ENCODE assay signal across 21 mouse cellular contexts in genomic region chr6:139751022-139751421, GRCm38 (mm10).
DNase-seq lines count a peak whose midpoint lies in the region; ATAC-seq and TF ChIP-seq lines count a peak whose summit lies in the region.
"Had no signal": no experiment of that assay in that cellular context is flagged by ENCODE, and none has a peak within 500 bp of the region (broad histone marks: within the 10 kb centered on the region; RNA-seq: fewer than 3 reads in every experiment).

No protein-coding gene starts in this region.

- H3K9ac ChIP-seq in forebrain, postnatal 0 days = no peak overlapping the region
- no peak overlapping the region for H3K9ac ChIP-seq in forebrain, embryonic 13.5 days
- no peak overlapping the region for H3K9ac ChIP-seq in lung, embryonic 14.5 days
- H3K9ac ChIP-seq: embryonic facial prominence, embryonic 12.5 days; embryonic facial prominence, embryonic 15.5 days; forebrain, embryonic 12.5 days; hindbrain, embryonic 12.5 days; hindbrain, embryonic 15.5 days had no signal

- H3K4me1 ChIP-seq in forebrain, postnatal 0 days (ENCODE audit: insufficient read depth) = no peaks in the 10 kb centered on the region
- H3K4me1 ChIP-seq in forebrain, embryonic 13.5 days = 0 out of 2 replicates have a peak, but pooled peaks cover 2% of the 10 kb centered on the region
- H3K4me1 ChIP-seq in lung, embryonic 14.5 days (ENCODE audit: insufficient read depth) = no peaks in the 10 kb centered on the region
- H3K4me1 ChIP-seq: embryonic facial prominence, embryonic 12.5 days; embryonic facial prominence, embryonic 15.5 days; forebrain, embryonic 12.5 days; hindbrain, embryonic 15.5 days had no signal

- no peak overlapping the region for H3K4me2 ChIP-seq in forebrain, postnatal 0 days (ENCODE audit: low read depth)
- H3K4me2 ChIP-seq in forebrain, embryonic 13.5 days = no peak overlapping the region
- no peak overlapping the region for H3K4me2 ChIP-seq in lung, embryonic 14.5 days
- H3K4me2 ChIP-seq: embryonic facial prominence, embryonic 12.5 days; embryonic facial prominence, embryonic 15.5 days; forebrain, embryonic 12.5 days; heart, embryonic 11.5 days; hindbrain, embryonic 12.5 days; hindbrain, embryonic 15.5 days had no signal

- no peaks in the 10 kb centered on the region for H3K36me3 ChIP-seq in forebrain, postnatal 0 days (ENCODE audit: insufficient read depth)
- no peaks in the 10 kb centered on the region for H3K36me3 ChIP-seq in forebrain, embryonic 13.5 days (ENCODE audit: poor library complexity, severe bottlenecking)
- H3K36me3 ChIP-seq in lung, embryonic 14.5 days (ENCODE audit: insufficient read depth) = no peaks in the 10 kb centered on the region
- H3K36me3 ChIP-seq: embryonic facial prominence, embryonic 12.5 days; embryonic facial prominence, embryonic 15.5 days; forebrain, embryonic 12.5 days; hindbrain, embryonic 12.5 days; hindbrain, embryonic 15.5 days had no signal

- H3K4me3 ChIP-seq in forebrain, postnatal 0 days (ENCODE audit: low read depth, low read length) = no peak overlapping the region
- H3K4me3 ChIP-seq in forebrain, embryonic 13.5 days = no peak overlapping the region
- no peak overlapping the region for H3K4me3 ChIP-seq in lung, embryonic 14.5 days (ENCODE audit: low read depth, low read length)
- H3K4me3 ChIP-seq: embryonic facial prominence, embryonic 12.5 days; embryonic facial prominence, embryonic 15.5 days; forebrain, embryonic 12.5 days; hindbrain, embryonic 12.5 days; hindbrain, embryonic 15.5 days had no signal

- H3K27me3 ChIP-seq in forebrain, postnatal 0 days (ENCODE audit: insufficient read depth, low read length) = no peaks in the 10 kb centered on the region
- no peaks in the 10 kb centered on the region for H3K27me3 ChIP-seq in forebrain, embryonic 13.5 days
- H3K27me3 ChIP-seq in lung, embryonic 14.5 days (ENCODE audit: insufficient read depth, low read length) = no peaks in the 10 kb centered on the region
- H3K27me3 ChIP-seq: embryonic facial prominence, embryonic 12.5 days; embryonic facial prominence, embryonic 15.5 days; forebrain, embryonic 12.5 days; hindbrain, embryonic 12.5 days; hindbrain, embryonic 15.5 days had no signal

- ATAC-seq in forebrain, postnatal 0 days = no peak; the same call in 1 of the 2 replicates
- ATAC-seq in forebrain, embryonic 13.5 days = no peak
- peak; percentile 71; the same call in 1 of the 2 replicates for ATAC-seq in lung, embryonic 14.5 days (ENCODE audit: insufficient read depth)
- ATAC-seq: CD4-positive, CD25-positive, alpha-beta regulatory T cell, adult 4 months; intestine, postnatal 0 days had no signal

- DNase-seq in forebrain, postnatal 0 days = peak; percentile 30
- peak; percentile 78 for DNase-seq in lung, embryonic 14.5 days
- no peak for DNase-seq in lung, postnatal 36 days
- peak; percentile 50 for DNase-seq in brain, embryonic 14.5 days (ENCODE audit: low read depth)
- no peak for DNase-seq in cerebellum, postnatal 14 days
- DNase-seq: adrenal gland, adult 2 months; adrenal gland, postnatal 14 days; cerebellum, adult 18-20 months; cerebellum, adult 9-10 months; cerebellum, postnatal 25 days; gastrocnemius, postnatal 10 days; gastrocnemius, postnatal 36 days had no signal

- 43% methylated on average over 3 of the region's 3 CpGs for whole genome bisulfite sequencing in forebrain, postnatal 0 days
- WGBS in forebrain, embryonic 13.5 days = 64% methylated on average over 3 of the region's 3 CpGs
- WGBS in lung, embryonic 14.5 days = 24% methylated on average over 3 of the region's 3 CpGs

- H3K9me3 ChIP-seq in forebrain, postnatal 0 days (ENCODE audit: low read length) = no peaks in the 10 kb centered on the region
- H3K9me3 ChIP-seq in forebrain, embryonic 13.5 days (replicated peaks) = no peaks in the 10 kb centered on the region
- no peaks in the 10 kb centered on the region for H3K9me3 ChIP-seq in lung, embryonic 14.5 days (ENCODE audit: low read depth, low read length)
- H3K9me3 ChIP-seq: embryonic facial prominence, embryonic 12.5 days; embryonic facial prominence, embryonic 15.5 days; forebrain, embryonic 12.5 days; hindbrain, embryonic 12.5 days; hindbrain, embryonic 15.5 days had no signal

- no peak for TF ChIP-seq CTCF in forebrain, postnatal 0 days (IDR thresholded peaks at IDR 0.05; ENCODE audit: low read depth)
- no peak for TF ChIP-seq CTCF in lung, embryonic 14.5 days (IDR thresholded peaks at IDR 0.05; ENCODE audit: low read depth)
- TF ChIP-seq CTCF in brain, embryonic 14.5 days (IDR thresholded peaks at IDR 0.05; ENCODE audit: borderline replicate concordance, extremely low read depth, insufficient read depth, insufficient read length) = no peak

- TF ChIP-seq POLR2A in brain, embryonic 14.5 days (IDR thresholded peaks at IDR 0.05; ENCODE audit: borderline replicate concordance, extremely low read depth, insufficient read depth, insufficient read length, poor library complexity, severe bottlenecking) = no peak

- H3K27ac ChIP-seq in forebrain, postnatal 0 days (ENCODE audit: low read depth, low read length) = no peak overlapping the region
- no peak overlapping the region for H3K27ac ChIP-seq in forebrain, embryonic 13.5 days
- H3K27ac ChIP-seq in lung, embryonic 14.5 days (ENCODE audit: low read depth) = no peak overlapping the region
- H3K27ac ChIP-seq: embryonic facial prominence, embryonic 12.5 days; embryonic facial prominence, embryonic 15.5 days; forebrain, embryonic 12.5 days; hindbrain, embryonic 12.5 days; hindbrain, embryonic 15.5 days had no signal

Comparison
In these comparisons a context has a peak if more than half of its experiments do, and no peak if none do; other contexts are left out.
1. DNase-seq: peak in forebrain, postnatal 0 days (single experiment), lung, embryonic 14.5 days (single experiment) and brain, embryonic 14.5 days (single experiment); none in lung, postnatal 36 days (single experiment) and cerebellum, postnatal 14 days (0 of 2).